Mouse (Mus musculus) duodenum, adult 2 months (tissue): Measurements from ENCODE around the gene Pgm2. TPM values are rescaled to one million over a fixed set of nuclear protein-coding genes. Genes with fewer than 3 reads are reported as not detected.

Experiments
- polyA plus RNA-seq: library from polyadenylated mRNA; depleted of rRNA; stranded (reverse); fragments of >200 nt; gene quantifications from 2 replicates; pipeline ENCODE4 v1.2.3, GENCODE M21; 2012; ENCODE audit warnings: low replicate concordance; rRNA removed

The Pgm2 gene
- polyA plus RNA-seq = 24.0 and 28.0 TPM in 2 replicates

GRCm38 (mm10) chr5:64092748-64093292, at the start of gene Pgm2:
TSS of gene Pgm2 (plus strand) at chr5:64092950.

GRCm38 (mm10) chr5:64155861-64156550, 63.3 kb downstream of the Pgm2 start, which contains the start of gene Tbc1d1:
TSS of gene Tbc1d1 (plus strand) at chr5:64156305.

Other genes with a start within 250 kb of the Pgm2 start
- 6.3 and 7.5 TPM in 2 replicates for gene Rell1, start 124.1 kb upstream of the Pgm2 start, polyA plus RNA-seq
- gene Tbc1d1, start 63.4 kb downstream of the Pgm2 start, polyA plus RNA-seq = 5.9 and 13.6 TPM in 2 replicates